Mouse (Mus musculus) stomach, embryonic 16.5 days (tissue): Measurements from ENCODE around the gene Olfr462. TPM values are rescaled to one million over a fixed set of nuclear protein-coding genes. Genes with fewer than 3 reads are reported as not detected.

Source experiments
- ATAC-seq: fragments of 200-750 bp; cut with Nextera tagmentation; 2 replicates; pipeline ENCODE4 v1.8.0; 2017; ENCODE audit warnings: moderate number of reproducible peaks, moderate TSS enrichment; ENCODE audit not compliant: insufficient read depth, low FRiP score
- H3K27ac ChIP-seq: fragments of 300-500 bp; sonication (generic); 2 replicates; pipeline ENCODE4 v1.5.1; 2014; ENCODE audit warnings: low read length
- H3K27me3 ChIP-seq: fragments of 300-500 bp; sonication (generic); 2 replicates; pipeline ENCODE4 v1.6.1; 2014; ENCODE audit warnings: low read length, control low read depth, mixed read lengths; ENCODE audit not compliant: control insufficient read depth, insufficient read depth
- H3K36me3 ChIP-seq: fragments of 300-500 bp; sonication (generic); 2 replicates; pipeline ENCODE4 v1.6.1; 2014; ENCODE audit warnings: low read length; ENCODE audit not compliant: control insufficient read depth, insufficient read depth
- H3K4me1 ChIP-seq: fragments of 300-500 bp; sonication (generic); 2 replicates; pipeline ENCODE4 v1.6.1; 2014; ENCODE audit warnings: low read length, control low read depth, mixed read lengths; ENCODE audit not compliant: control insufficient read depth, insufficient read depth
- H3K4me2 ChIP-seq: fragments of 300-500 bp; sonication (generic); 2 replicates; pipeline ENCODE4 v1.6.1; 2014; ENCODE audit warnings: low read depth, low read length, mixed read lengths
- H3K4me3 ChIP-seq: fragments of 300-500 bp; sonication (generic); replicated peaks from 2 replicates; pipeline ENCODE4 v1.5.1; 2014; ENCODE audit warnings: mild to moderate bottlenecking, low read length
- H3K9ac ChIP-seq: fragments of 300-500 bp; sonication (generic); 2 replicates; pipeline ENCODE4 v1.6.1; 2014; ENCODE audit warnings: low read length
- H3K9me3 ChIP-seq: fragments of 300-500 bp; sonication (generic); replicated peaks from 2 replicates; pipeline ENCODE4 v1.6.1; 2016; ENCODE audit warnings: low read length, control low read depth; ENCODE audit not compliant: control insufficient read depth
- WGBS: fragments of 180-500 bp; shearing (Covaris S2); extraction: QIAGEN DNeasy Blood & Tissue Kit; methylation state at CpG from one replicate; pipeline ENCODE4 v1.1.7; 2014; 5-methylcytosine and 5-hydroxymethylcytosine counted together
- polyA plus RNA-seq: library from polyadenylated mRNA; unstranded; fragments of >200 nt; fragmentation: Nextera tagmentation; extraction: Ambion mirVana; gene quantifications from 2 replicates; pipeline ENCODE4 v1.2.1, GENCODE M21; 2015

The Olfr462 gene
- polyA plus RNA-seq: not detected in 2 replicates

- Histone ChIP-seq H3K9ac (no peak within 1 kb of the TSS), H3K4me3 (no peak within 1 kb of the TSS), H3K27me3 (no peaks in the 10 kb centered on the region; the same call in 1 of the 2 replicates), H3K4me2 (no peak within 1 kb of the TSS), H3K27ac (no peak within 1 kb of the TSS), H3K36me3 (no peaks in the 10 kb centered on the region), H3K4me1 (no peaks in the 10 kb centered on the region), H3K9me3 (no peaks in the 10 kb centered on the region)
- ATAC-seq: no peak
- WGBS: 88% methylated on average over 6 of the region's 6 CpGs
Measured at GRCm38 (mm10) chr11:87892168-87892567, at the start of gene Olfr462. Gene Olfr462, minus strand, starts transcription at chr11:87892268.

GRCm38 (mm10) chr11:87935467-87935866, 43.4 kb upstream of the Olfr462 start:
- no peak overlapping the region for H3K4me3 ChIP-seq
- no peak overlapping the region for H3K27ac ChIP-seq
- H3K27me3 ChIP-seq: no peaks in the 10 kb centered on the region
- H3K9me3 ChIP-seq: no peaks in the 10 kb centered on the region
- ATAC-seq: no peak
- H3K4me1 ChIP-seq: no peaks in the 10 kb centered on the region
- no peak overlapping the region for H3K9ac ChIP-seq
- 56% methylated on average over 3 of the region's 3 CpGs for WGBS
- H3K4me2 ChIP-seq: no peak overlapping the region
- H3K36me3 ChIP-seq: no peaks in the 10 kb centered on the region

- Histone ChIP-seq H3K9ac (no peak overlapping the region), H3K27me3 (no peaks in the 10 kb centered on the region), H3K9me3 (no peaks in the 10 kb centered on the region), H3K4me1 (no peaks in the 10 kb centered on the region), H3K36me3 (no peaks in the 10 kb centered on the region), H3K4me2 (no peak overlapping the region), H3K4me3 (no peak overlapping the region), H3K27ac (no peak overlapping the region)
- 65% methylated on average over 2 of the region's 2 CpGs for WGBS
- no peak for ATAC-seq
Measured at GRCm38 (mm10) chr11:87933731-87934130, 41.7 kb upstream of the Olfr462 start.

- H3K9me3 ChIP-seq: no peaks in the 10 kb centered on the region
- H3K36me3 ChIP-seq: no peaks in the 10 kb centered on the region
- H3K27me3 ChIP-seq: no peaks in the 10 kb centered on the region
- no peaks in the 10 kb centered on the region for H3K4me1 ChIP-seq
- no peak overlapping the region for H3K27ac ChIP-seq
- no peak for ATAC-seq
- H3K4me3 ChIP-seq: no peak overlapping the region
- H3K4me2 ChIP-seq: no peak overlapping the region
- H3K9ac ChIP-seq: no peak overlapping the region
- 73% methylated on average over 2 of the region's 2 CpGs for WGBS
Measured at GRCm38 (mm10) chr11:87930348-87930747, 38.3 kb upstream of the Olfr462 start.

GRCm38 (mm10) chr11:87920966-87921365, 28.9 kb upstream of the Olfr462 start, which contains the start of gene Olfr464:
Gene Olfr464, minus strand, starts transcription at chr11:87920967.
- H3K9me3 ChIP-seq: no peaks in the 10 kb centered on the region
- no peak for ATAC-seq
- H3K27ac ChIP-seq: no peak within 1 kb of the TSS
- H3K4me1 ChIP-seq: no peaks in the 10 kb centered on the region
- H3K9ac ChIP-seq: no peak within 1 kb of the TSS
- H3K4me2 ChIP-seq: no peak within 1 kb of the TSS
- no peaks in the 10 kb centered on the region for H3K27me3 ChIP-seq
- 32% methylated on average over 5 of the region's 5 CpGs for WGBS
- no peaks in the 10 kb centered on the region for H3K36me3 ChIP-seq
- H3K4me3 ChIP-seq: no peak within 1 kb of the TSS

GRCm38 (mm10) chr11:87920301-87920700, 28.2 kb upstream of the Olfr462 start:
- Histone ChIP-seq H3K4me3 (no peak overlapping the region), H3K4me1 (no peaks in the 10 kb centered on the region), H3K27ac (no peak overlapping the region), H3K4me2 (no peak overlapping the region), H3K9ac (no peak overlapping the region), H3K36me3 (no peaks in the 10 kb centered on the region), H3K27me3 (no peaks in the 10 kb centered on the region), H3K9me3 (no peaks in the 10 kb centered on the region)
- 56% methylated on average over 2 of the region's 2 CpGs for WGBS
- no peak for ATAC-seq

- 74% methylated on average over 1 of the region's 1 CpGs for WGBS
- no peak overlapping the region for H3K4me2 ChIP-seq
- no peaks in the 10 kb centered on the region for H3K9me3 ChIP-seq
- no peak overlapping the region for H3K9ac ChIP-seq
- no peaks in the 10 kb centered on the region for H3K36me3 ChIP-seq
- no peaks in the 10 kb centered on the region for H3K4me1 ChIP-seq
- H3K4me3 ChIP-seq: no peak overlapping the region
- H3K27me3 ChIP-seq: no peaks in the 10 kb centered on the region
- no peak for ATAC-seq
- no peak overlapping the region for H3K27ac ChIP-seq
Measured at GRCm38 (mm10) chr11:87916005-87916404, 23.9 kb upstream of the Olfr462 start.

GRCm38 (mm10) chr11:87904331-87904730, 12.3 kb upstream of the Olfr462 start:
- Histone ChIP-seq H3K9me3 (no peaks in the 10 kb centered on the region), H3K36me3 (no peaks in the 10 kb centered on the region), H3K27me3 (no peaks in the 10 kb centered on the region), H3K4me3 (no peak overlapping the region), H3K9ac (no peak overlapping the region), H3K4me2 (no peak overlapping the region), H3K27ac (no peak overlapping the region), H3K4me1 (no peaks in the 10 kb centered on the region)
- no peak for ATAC-seq
- WGBS: 71% methylated on average over 3 of the region's 3 CpGs

- no peak within 1 kb of the TSS for H3K27ac ChIP-seq
- H3K9me3 ChIP-seq: no peaks in the 10 kb centered on the region
- no peaks in the 10 kb centered on the region for H3K36me3 ChIP-seq
- no peaks in the 10 kb centered on the region for H3K4me1 ChIP-seq
- no peak for ATAC-seq
- H3K4me2 ChIP-seq: no peak within 1 kb of the TSS
- H3K27me3 ChIP-seq: no peaks in the 10 kb centered on the region
- no peak within 1 kb of the TSS for H3K4me3 ChIP-seq
- no peak within 1 kb of the TSS for H3K9ac ChIP-seq
Measured at GRCm38 (mm10) chr11:87897287-87897686, 5.2 kb upstream of the Olfr462 start, which contains the start of gene Olfr463. Gene Olfr463, minus strand, starts transcription at chr11:87897387.

- 71% methylated on average over 5 of the region's 5 CpGs for WGBS
Measured at GRCm38 (mm10) chr11:87884856-87885255, 7.2 kb downstream of the Olfr462 start.

More at GRCm38 (mm10) chr11:87884856-87885255, 7.2 kb downstream of the Olfr462 start:
- no peak overlapping the region for H3K4me2 ChIP-seq
- H3K27me3 ChIP-seq: no peaks in the 10 kb centered on the region
- H3K4me3 ChIP-seq: no peak overlapping the region
- ATAC-seq: no peak
- H3K9ac ChIP-seq: no peak overlapping the region
- no peak overlapping the region for H3K27ac ChIP-seq
- 0 out of 2 replicates have a peak, but pooled peaks cover 4% of the 10 kb centered on the region for H3K9me3 ChIP-seq
- no peaks in the 10 kb centered on the region for H3K4me1 ChIP-seq
- no peaks in the 10 kb centered on the region for H3K36me3 ChIP-seq
